Mouse (Mus musculus): ENCODE results near the gene Calm4. TPM values are rescaled to one million over a fixed set of nuclear protein-coding genes. Genes with fewer than 3 reads are reported as not detected.

The Calm4 gene
- polyA plus RNA-seq (2015; fragmentation: Illumina TruSeq; extraction: RNeasy Lipid Tissue Mini Kit (QIAGEN cat#74804); ENCODE audit: low read depth, low replicate concordance), result not detected

GRCm38 (mm10) chr13:3837312-3837807 is at the start of gene Calm4:
Gene Calm4, plus strand, starts transcription at chr13:3837757.

GRCm38 (mm10) chr13:3804186-3804585 is 33.4 kb upstream of the Calm4 start, which contains the start of gene Calml3:
Gene Calml3, minus strand, starts transcription at chr13:3804316.

GRCm38 (mm10) chr13:3853648-3854333 is 16.2 kb downstream of the Calm4 start, which contains the start of gene Calm5:
Gene Calm5, plus strand, starts transcription at chr13:3854173.

Other genes with a start within 250 kb of the Calm4 start
- gene Fam208b, start 226.6 kb upstream of the Calm4 start, polyA plus RNA-seq (2015; fragmentation: Illumina TruSeq; extraction: RNeasy Lipid Tissue Mini Kit (QIAGEN cat#74804); ENCODE audit: low read depth, low replicate concordance), result 13.9 TPM
- 36.3 TPM for gene Asb13, start 203.7 kb upstream of the Calm4 start, polyA plus RNA-seq (2015; fragmentation: Illumina TruSeq; extraction: RNeasy Lipid Tissue Mini Kit (QIAGEN cat#74804); ENCODE audit: low read depth, low replicate concordance)
- not detected for gene Calml3, start 33.4 kb upstream of the Calm4 start, polyA plus RNA-seq (2015; fragmentation: Illumina TruSeq; extraction: RNeasy Lipid Tissue Mini Kit (QIAGEN cat#74804); ENCODE audit: low read depth, low replicate concordance)
- gene Calm5, start 16.4 kb downstream of the Calm4 start, polyA plus RNA-seq (2015; fragmentation: Illumina TruSeq; extraction: RNeasy Lipid Tissue Mini Kit (QIAGEN cat#74804); ENCODE audit: low read depth, low replicate concordance), result not detected
- 23.8 TPM for gene Net1, start 80.5 kb downstream of the Calm4 start, polyA plus RNA-seq (2015; fragmentation: Illumina TruSeq; extraction: RNeasy Lipid Tissue Mini Kit (QIAGEN cat#74804); ENCODE audit: low read depth, low replicate concordance)
- gene Tubal3, start 80.5 kb downstream of the Calm4 start, polyA plus RNA-seq (2015; fragmentation: Illumina TruSeq; extraction: RNeasy Lipid Tissue Mini Kit (QIAGEN cat#74804); ENCODE audit: low read depth, low replicate concordance), result not detected
- not detected for gene Ucn3, start 107.6 kb downstream of the Calm4 start, polyA plus RNA-seq (2015; fragmentation: Illumina TruSeq; extraction: RNeasy Lipid Tissue Mini Kit (QIAGEN cat#74804); ENCODE audit: low read depth, low replicate concordance)
- gene Akr1c14, start 211.3 kb downstream of the Calm4 start, polyA plus RNA-seq (2015; fragmentation: Illumina TruSeq; extraction: RNeasy Lipid Tissue Mini Kit (QIAGEN cat#74804); ENCODE audit: low read depth, low replicate concordance), result 4.1 TPM